Mouse (Mus musculus) bone marrow, adult 2 months (tissue): ENCODE data around the gene Plxnd1. TPM values are rescaled to one million over a fixed set of nuclear protein-coding genes. Genes with fewer than 3 reads are reported as not detected.

Experiments used
- H3K27ac ChIP-seq: fragments of 200-500 bp; 2 replicates; pipeline ENCODE4 v1.5.1; 2012; ENCODE audit warnings: low read depth, mild to moderate bottlenecking, control low read depth, inconsistent platforms, low read length; ENCODE audit not compliant: control insufficient read depth, poor library complexity, insufficient read depth
- H3K4me1 ChIP-seq: fragments of 200-500 bp; 2 replicates; pipeline ENCODE4 v1.6.1; 2011; ENCODE audit warnings: low read length; ENCODE audit not compliant: control insufficient read depth, insufficient read depth
- H3K4me3 ChIP-seq: fragments of 200-500 bp; replicated peaks from 2 replicates; pipeline ENCODE3; 2011; ENCODE audit warnings: mild to moderate bottlenecking, low read depth, low read length, control low read depth; ENCODE audit not compliant: control insufficient read depth
- CTCF ChIP-seq: fragments of 200-500 bp; IDR thresholded peaks from 2 replicates; pipeline ENCODE4 v1.5.1; 2011; ENCODE audit warnings: low read length, control low read depth; ENCODE audit not compliant: control insufficient read depth, insufficient read depth
- POLR2A ChIP-seq: fragments of 200-500 bp; IDR thresholded peaks from 2 replicates; pipeline ENCODE4 v1.6.1; 2011; ENCODE audit warnings: low read depth, mild to moderate bottlenecking, control low read depth, low read length, borderline replicate concordance; ENCODE audit not compliant: control insufficient read depth
- WGBS: fragments of 180-500 bp; shearing (Covaris S2); methylation state at CpG from one replicate; pipeline ENCODE4 v1.1.7; 2018; 5-methylcytosine and 5-hydroxymethylcytosine counted together
- polyA plus RNA-seq: library from polyadenylated mRNA; stranded (reverse); fragments of >200 nt; gene quantifications from 2 replicates; pipeline ENCODE4 v1.2.4, GENCODE M21; 2011; ENCODE audit warnings: low replicate concordance; ENCODE audit not compliant: missing spikeins, insufficient read depth, insufficient read length

The Plxnd1 gene
- polyA plus RNA-seq, 1 experiment = 23.8 TPM

GRCm38 (mm10) chr6:115938798-115939197, 56.0 kb downstream of the Plxnd1 start:
- WGBS = 56% methylated on average over 1 of the region's 1 CpGs
- Histone ChIP-seq H3K4me3 (no peak overlapping the region), H3K27ac (no peak overlapping the region), H3K4me1 (no peaks in the 10 kb centered on the region)
- TF ChIP-seq POLR2A (no peak), CTCF (no peak)

GRCm38 (mm10) chr6:115938011-115938410, 56.8 kb downstream of the Plxnd1 start:
- H3K27ac ChIP-seq = no peak overlapping the region
- no peak for TF ChIP-seq POLR2A
- no peak for TF ChIP-seq CTCF
- H3K4me1 ChIP-seq = no peaks in the 10 kb centered on the region
- no peak overlapping the region for H3K4me3 ChIP-seq
- WGBS = 78% methylated on average over 2 of the region's 2 CpGs

GRCm38 (mm10) chr6:115935544-115935943, 59.3 kb downstream of the Plxnd1 start:
- H3K4me1 ChIP-seq = no peaks in the 10 kb centered on the region
- TF ChIP-seq POLR2A (no peak), CTCF (no peak)
- 71% methylated on average over 8 of the region's 8 CpGs for WGBS
- H3K4me3 ChIP-seq = no peak overlapping the region
- H3K27ac ChIP-seq = no peak overlapping the region

GRCm38 (mm10) chr6:115932391-115932790, 62.4 kb downstream of the Plxnd1 start:
- TF ChIP-seq CTCF (no peak), POLR2A (no peak)
- no peak overlapping the region for H3K27ac ChIP-seq
- WGBS = 85% methylated on average over 3 of the region's 3 CpGs

GRCm38 (mm10) chr6:115931639-115932038, 63.2 kb downstream of the Plxnd1 start, which contains the start of gene Rho:
Rho (plus strand) TSS chr6:115931748.
- no peak for TF ChIP-seq CTCF
- TF ChIP-seq POLR2A = no peak
- H3K4me1 ChIP-seq = no peaks in the 10 kb centered on the region
- 91% methylated on average over 14 of the region's 14 CpGs for WGBS
- no peak within 1 kb of the TSS for H3K27ac ChIP-seq
- H3K4me3 ChIP-seq = no peak within 1 kb of the TSS

More at GRCm38 (mm10) chr6:115932391-115932790, 62.4 kb downstream of the Plxnd1 start:
- no peak overlapping the region for H3K4me3 ChIP-seq
- no peaks in the 10 kb centered on the region for H3K4me1 ChIP-seq

- Histone ChIP-seq H3K4me3 (no peak overlapping the region), H3K4me1 (no peaks in the 10 kb centered on the region), H3K27ac (no peak overlapping the region)
- TF ChIP-seq CTCF (no peak; the same call in 1 of the 2 replicates), POLR2A (no peak)
- 86% methylated on average over 5 of the region's 5 CpGs for WGBS
Observed at GRCm38 (mm10) chr6:115930018-115930417, 64.8 kb downstream of the Plxnd1 start.

- no peak for TF ChIP-seq CTCF
- TF ChIP-seq POLR2A = no peak
- no peaks in the 10 kb centered on the region for H3K4me1 ChIP-seq
- WGBS = 82% methylated on average over 10 of the region's 10 CpGs
- no peak overlapping the region for H3K4me3 ChIP-seq
- no peak overlapping the region for H3K27ac ChIP-seq
Observed at GRCm38 (mm10) chr6:115927292-115928242, 67.2 kb downstream of the Plxnd1 start.

- Histone ChIP-seq H3K4me1 (no peaks in the 10 kb centered on the region), H3K27ac (no peak overlapping the region), H3K4me3 (no peak overlapping the region)
- TF ChIP-seq CTCF (no peak), POLR2A (no peak)
- WGBS = 81% methylated on average over 10 of the region's 10 CpGs
Observed at GRCm38 (mm10) chr6:115926416-115926815, 68.4 kb downstream of the Plxnd1 start.
